Mouse (Mus musculus): ENCODE data around the gene Cxcl17. TPM values are rescaled to one million over a fixed set of nuclear protein-coding genes. Genes with fewer than 3 reads are reported as not detected.

The Cxcl17 gene
- not detected for total RNA-seq (2023)

DNA sequence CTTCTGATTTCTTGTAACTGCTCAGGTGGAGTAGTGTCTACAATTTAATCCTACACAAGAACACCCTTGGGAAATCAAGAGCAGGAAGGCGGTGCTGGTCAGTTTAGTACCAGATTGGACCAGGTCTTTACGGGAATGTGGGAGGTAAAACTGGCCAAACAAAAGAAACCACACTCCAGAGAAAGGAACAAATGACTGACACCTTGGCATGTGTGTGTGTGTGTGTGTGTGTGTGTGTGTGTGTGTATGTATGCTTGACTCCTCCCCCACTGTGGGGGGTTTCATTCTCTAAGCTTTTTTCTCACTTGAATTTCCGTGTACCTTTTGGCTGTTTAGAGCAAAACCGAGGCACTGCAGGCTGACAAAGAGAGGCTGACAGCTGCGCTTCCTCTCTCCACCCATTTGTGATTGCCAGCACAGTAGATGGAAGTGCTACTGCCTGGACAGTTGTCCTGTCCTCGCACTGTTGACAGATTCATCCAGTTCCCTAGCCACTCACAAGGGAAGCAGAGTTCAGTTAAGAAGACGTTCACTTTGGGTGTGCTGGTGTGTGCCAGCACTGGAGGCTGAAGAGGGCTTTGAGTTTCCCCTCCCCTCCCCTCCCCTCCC, at the start of gene Cxcl17:
TSS of gene Cxcl17 (minus strand) at position 54 of the 609 bp plus-strand sequence.

DNA sequence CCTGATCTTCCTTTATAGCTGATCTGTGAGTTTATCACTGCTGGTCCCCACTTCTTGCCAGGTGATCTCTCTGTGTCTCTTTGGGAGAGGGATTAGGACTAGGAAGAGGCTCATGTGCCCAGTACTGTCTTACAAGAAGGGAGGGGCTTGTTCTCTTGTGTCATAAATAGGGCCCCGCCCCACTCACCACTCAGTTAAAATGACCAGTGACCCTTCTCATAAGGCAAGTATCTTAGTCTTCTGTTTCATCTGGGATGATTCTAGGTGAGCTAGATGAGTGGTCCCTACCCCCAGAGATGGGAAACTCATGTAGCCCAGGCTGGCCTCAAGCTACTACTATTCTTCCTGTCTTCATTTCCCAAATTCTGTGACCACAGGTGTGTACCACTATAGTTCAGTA, 14.1 kb downstream of the Cxcl17 start, which contains the start of gene Lipe:
TSS of gene Lipe (minus strand) at position 101 of the 400 bp plus-strand sequence.

GRCm38 (mm10) chr7:25369058-25369749, 43.5 kb downstream of the Cxcl17 start, which contains the start of gene Cnfn:
Cnfn (minus strand) TSS chr7:25369724.

Other genes with a start within 250 kb of the Cxcl17 start
- 10 to 100 TPM; 11.7 to 17.2 TPM for gene Pou2f2, start 233.2 kb downstream of the Cxcl17 start, total RNA-seq (2023)
- gene Dedd2, start 192.3 kb downstream of the Cxcl17 start, total RNA-seq (2023): 100 to 1,000 TPM; 131 to 137 TPM
- gene Zfp526, start 191.5 kb downstream of the Cxcl17 start, total RNA-seq (2023): 10 to 100 TPM in 1 of 2 experiments, 1 to 10 TPM in 1; 9.5 to 11.0 TPM
- 10 to 100 TPM; 84.5 to 86.1 TPM for gene Gsk3a, start 175.0 kb downstream of the Cxcl17 start, total RNA-seq (2023)
- gene Erf, start 162.1 kb downstream of the Cxcl17 start, total RNA-seq (2023): 10 to 100 TPM; 10.1 to 12.8 TPM
- gene Cic, start 145.2 kb downstream of the Cxcl17 start, total RNA-seq (2023): 100 to 1,000 TPM; 185 to 219 TPM
- 10 to 100 TPM in 1 of 2 experiments, 1 to 10 TPM in 1; 8.1 to 12.4 TPM for gene Pafah1b3, start 114.9 kb downstream of the Cxcl17 start, total RNA-seq (2023)
- not detected for gene Prr19, start 111.5 kb downstream of the Cxcl17 start, total RNA-seq (2023)
- gene Tmem145, start 106.8 kb downstream of the Cxcl17 start, total RNA-seq (2023): not detected
- gene Megf8, start 95.7 kb downstream of the Cxcl17 start, total RNA-seq (2023): 1 to 10 TPM; 2.3 to 3.3 TPM
- not detected for gene Cnfn, start 43.2 kb downstream of the Cxcl17 start, total RNA-seq (2023)
- gene Lipe, start 14.2 kb downstream of the Cxcl17 start, total RNA-seq (2023): 10 to 100 TPM; 39.6 to 45.4 TPM
- 100 to 1,000 TPM; 245 to 270 TPM for gene Ceacam1, start 64.7 kb upstream of the Cxcl17 start, total RNA-seq (2023)
- gene Ceacam2, start 127.0 kb upstream of the Cxcl17 start, total RNA-seq (2023): 10 to 100 TPM; 33.5 to 35.1 TPM
- gene Erich4, start 203.0 kb upstream of the Cxcl17 start, total RNA-seq (2023): not detected
- gene Dmac2, start 206.5 kb upstream of the Cxcl17 start, total RNA-seq (2023): 10 to 100 TPM; 21.2 to 25.3 TPM
- 10 to 100 TPM; 16.3 to 24.1 TPM for gene B3gnt8, start 213.8 kb upstream of the Cxcl17 start, total RNA-seq (2023)
- 10 to 100 TPM; 41.4 to 49.7 TPM for gene Bckdha, start 246.1 kb upstream of the Cxcl17 start, total RNA-seq (2023)
- 10 to 100 TPM; 27.7 to 34.1 TPM for gene Exosc5, start 246.3 kb upstream of the Cxcl17 start, total RNA-seq (2023)

All from neutrophil, adult 59 days (primary cell).